Mouse (Mus musculus) lung, embryonic 16.5 days (tissue): ENCODE data around the gene Ngly1. TPM values are rescaled to one million over a fixed set of nuclear protein-coding genes. Genes with fewer than 3 reads are reported as not detected.

Source experiments
- ATAC-seq: fragments of 200-750 bp; cut with Nextera tagmentation; 2 replicates; pipeline ENCODE4 v1.8.0; 2017; ENCODE audit warnings: low read depth, mild to moderate bottlenecking, moderate library complexity
- H3K27ac ChIP-seq: fragments of 300-500 bp; sonication (generic); 2 replicates; pipeline ENCODE4 v1.5.1; 2014; ENCODE audit warnings: mild to moderate bottlenecking, control low read depth, low read length
- H3K27me3 ChIP-seq: fragments of 300-500 bp; sonication (generic); 2 replicates; pipeline ENCODE4 v1.6.1; 2014; ENCODE audit warnings: low read depth, low read length, mixed read lengths; ENCODE audit not compliant: control insufficient read depth, insufficient read depth
- H3K36me3 ChIP-seq: fragments of 300-500 bp; sonication (generic); 2 replicates; pipeline ENCODE4 v1.6.1; 2014; ENCODE audit warnings: low read length; ENCODE audit not compliant: control insufficient read depth, insufficient read depth
- H3K4me1 ChIP-seq: fragments of 300-500 bp; sonication (generic); replicated peaks from 2 replicates; pipeline ENCODE4 v1.6.1; 2014; ENCODE audit warnings: low read length, mixed read lengths; ENCODE audit not compliant: control insufficient read depth, insufficient read depth
- H3K4me2 ChIP-seq: fragments of 300-500 bp; sonication (generic); 2 replicates; pipeline ENCODE4 v1.6.1; 2014; ENCODE audit warnings: low read depth, low read length, control low read depth
- H3K4me3 ChIP-seq: fragments of 300-500 bp; sonication (generic); 2 replicates; pipeline ENCODE4 v1.5.1; 2014; ENCODE audit warnings: mild to moderate bottlenecking, low read length, control low read depth
- H3K9ac ChIP-seq: fragments of 300-500 bp; sonication (generic); 2 replicates; pipeline ENCODE4 v1.6.1; 2014; ENCODE audit warnings: low read length, control low read depth
- H3K9me3 ChIP-seq: fragments of 300-500 bp; sonication (generic); 2 replicates; pipeline ENCODE4 v1.6.1; 2016; ENCODE audit warnings: low read length; ENCODE audit not compliant: control insufficient read depth
- WGBS: fragments of 180-500 bp; shearing (Covaris S2); extraction: QIAGEN DNeasy Blood & Tissue Kit; methylation state at CpG from one replicate; pipeline ENCODE4 v1.1.7; 2014; 5-methylcytosine and 5-hydroxymethylcytosine counted together
- polyA plus RNA-seq: library from polyadenylated mRNA; unstranded; fragments of >200 nt; fragmentation: Nextera tagmentation; extraction: Ambion mirVana; gene quantifications from 2 replicates; pipeline ENCODE4 v1.2.1, GENCODE M21; 2015

Gene Ngly1
- 36.9 and 38.4 TPM in 2 replicates for polyA plus RNA-seq

DNA sequence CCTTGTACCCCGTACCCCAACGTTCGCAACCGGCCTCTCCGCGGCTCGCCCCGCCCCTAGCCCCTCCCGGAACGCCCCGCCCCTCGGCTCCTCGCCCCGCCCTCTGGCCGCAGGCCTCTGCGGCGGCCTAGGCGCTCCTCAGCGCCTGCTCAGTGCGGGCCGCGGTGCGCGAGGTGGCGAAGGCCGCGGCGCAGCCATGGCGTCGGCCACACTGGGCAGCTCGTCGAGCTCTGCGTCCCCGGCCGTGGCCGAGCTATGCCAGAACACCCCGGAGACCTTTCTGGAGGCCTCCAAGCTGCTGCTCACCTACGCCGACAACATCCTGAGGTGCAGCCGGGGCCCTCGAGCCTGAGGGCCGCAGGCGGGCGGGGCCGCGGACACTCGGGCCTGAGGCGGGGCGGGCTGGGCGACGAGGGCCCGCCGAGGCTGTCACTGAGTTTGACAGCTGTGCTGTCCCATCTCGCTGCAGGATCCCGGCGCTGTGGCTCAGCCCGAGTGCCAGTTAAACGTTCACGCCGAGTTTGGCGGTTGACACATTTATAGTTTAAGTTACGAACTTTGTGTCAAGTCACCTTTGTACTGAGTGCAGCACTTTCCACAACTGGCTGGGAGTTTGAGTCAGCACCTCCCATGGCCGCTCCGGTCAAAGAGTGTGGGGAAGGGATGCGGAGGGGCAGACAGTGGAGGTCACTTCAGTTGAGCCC is at the start of gene Ngly1, which contains the start of gene Oxsm:
TSS of gene Ngly1 (plus strand) at position 110 of the 704 bp plus-strand sequence.
TSS of gene Oxsm (minus strand) at position 638 of the 704 bp plus-strand sequence.
- Histone ChIP-seq H3K27me3 (no peaks in the 10 kb centered on the region), H3K9me3 (no peaks in the 10 kb centered on the region), H3K27ac (peak within 1 kb of the TSS; percentile 88), H3K4me1 (peaks cover 12% of the 10 kb centered on the region), H3K4me3 (peak within 1 kb of the TSS; percentile 82), H3K9ac (peak within 1 kb of the TSS; percentile 98), H3K36me3 (no peaks in the 10 kb centered on the region), H3K4me2 (peak within 1 kb of the TSS; percentile 86)
- WGBS = under 1% methylated on average over 62 of the region's 65 CpGs
- peak; percentile 99 for ATAC-seq

DNA sequence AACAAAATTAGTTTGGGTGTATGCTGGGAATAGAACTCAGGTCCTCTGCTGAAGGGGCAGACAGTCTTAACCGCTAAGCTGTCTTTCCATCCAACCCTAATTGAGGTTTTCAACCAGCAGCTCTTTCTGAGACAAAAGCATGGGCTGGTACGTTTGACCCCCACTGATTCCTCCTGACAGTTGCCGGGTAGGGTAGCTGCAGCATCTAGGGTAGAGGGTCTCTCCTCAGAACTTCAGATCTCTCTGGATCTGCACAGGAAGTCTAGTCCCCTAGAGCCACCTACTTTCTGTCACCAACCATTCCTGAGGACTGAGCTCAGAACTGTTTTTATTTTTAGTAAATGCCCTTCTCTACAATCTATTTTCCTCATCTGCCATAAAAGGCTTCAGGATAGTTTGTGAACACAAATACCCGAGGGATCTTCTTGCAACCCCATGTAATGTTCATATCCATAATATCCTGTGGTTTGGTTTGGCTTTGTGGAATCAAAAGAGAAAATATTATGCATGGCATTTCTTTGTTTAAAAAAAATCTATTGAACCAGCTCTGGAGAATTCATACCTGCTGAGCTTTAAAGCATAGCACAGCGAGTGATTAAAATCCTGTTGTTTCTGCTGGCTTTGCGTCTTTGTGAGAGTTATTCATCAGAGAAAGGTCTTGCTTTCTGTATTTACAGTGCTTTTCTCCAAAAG is 48.7 kb upstream of the Ngly1 start:
- no peak overlapping the region for H3K27ac ChIP-seq
- H3K9me3 ChIP-seq = no peaks in the 10 kb centered on the region
- no peaks in the 10 kb centered on the region for H3K36me3 ChIP-seq
- H3K27me3 ChIP-seq = no peaks in the 10 kb centered on the region
- H3K4me2 ChIP-seq = no peak overlapping the region
- 54% methylated on average over 6 of the region's 6 CpGs for WGBS
- H3K4me1 ChIP-seq = 0 out of 2 replicates have a peak, but pooled peaks cover 3% of the 10 kb centered on the region
- H3K4me3 ChIP-seq = no peak overlapping the region
- H3K9ac ChIP-seq = no peak overlapping the region
- no peak for ATAC-seq

DNA sequence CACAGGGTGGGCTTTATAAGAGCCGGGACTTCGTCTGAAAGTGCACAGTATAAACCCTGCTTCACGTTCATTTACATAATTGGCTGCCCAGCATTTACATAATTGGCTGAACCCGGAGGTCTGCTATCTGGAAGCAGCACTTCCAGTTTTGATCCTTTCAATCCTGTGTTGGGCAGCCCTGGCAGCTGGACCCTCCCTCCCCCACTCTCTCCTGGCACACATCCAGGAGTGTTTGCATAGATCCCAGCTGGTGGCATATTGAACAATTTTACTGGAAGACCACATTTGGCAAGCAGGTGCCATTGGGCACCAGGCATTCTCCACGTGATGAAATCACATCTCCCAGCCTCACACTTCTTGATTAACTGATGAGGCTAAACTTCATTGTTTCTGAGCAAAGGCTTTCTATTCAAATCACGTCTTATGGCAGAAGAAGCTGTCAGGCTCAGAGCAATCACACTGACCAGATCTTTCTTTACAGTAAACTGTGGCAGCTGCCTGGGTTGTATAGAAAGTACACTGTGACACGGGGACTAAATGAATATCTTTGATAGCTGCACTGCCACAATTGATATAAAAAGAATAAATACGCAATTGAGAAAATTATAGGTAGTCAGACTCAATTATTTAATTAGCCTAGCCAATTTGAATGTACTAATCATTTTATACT is 48.0 kb upstream of the Ngly1 start:
- Histone ChIP-seq H3K27ac (no peak overlapping the region), H3K4me1 (0 out of 2 replicates have a peak, but pooled peaks cover 3% of the 10 kb centered on the region), H3K36me3 (no peaks in the 10 kb centered on the region), H3K9ac (no peak overlapping the region), H3K4me3 (no peak overlapping the region), H3K9me3 (no peaks in the 10 kb centered on the region), H3K4me2 (no peak overlapping the region), H3K27me3 (no peaks in the 10 kb centered on the region)
- no peak for ATAC-seq
- 35% methylated on average over 8 of the region's 8 CpGs for WGBS

DNA sequence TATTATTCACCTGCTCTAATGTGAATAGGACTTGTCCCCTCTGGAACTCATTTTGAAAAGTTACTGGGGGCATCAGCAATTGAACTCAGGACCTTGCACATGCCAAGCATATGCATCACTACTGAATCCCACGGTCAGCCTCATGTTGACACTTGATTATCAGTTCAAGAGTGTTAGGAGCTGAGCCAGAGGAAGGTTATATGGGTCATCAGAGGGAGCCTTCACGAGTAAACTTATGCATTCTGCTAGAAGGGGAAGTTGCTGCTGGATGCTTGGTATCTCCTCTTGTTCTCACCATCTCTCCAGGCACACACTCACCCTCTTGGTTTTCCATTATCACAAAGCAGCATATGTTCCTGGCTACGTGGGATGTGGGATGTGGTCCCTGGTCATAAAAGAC is 47.4 kb upstream of the Ngly1 start:
- H3K27ac ChIP-seq = no peak overlapping the region
- H3K4me3 ChIP-seq = no peak overlapping the region
- no peak overlapping the region for H3K4me2 ChIP-seq
- 0 out of 2 replicates have a peak, but pooled peaks cover 3% of the 10 kb centered on the region for H3K4me1 ChIP-seq
- H3K27me3 ChIP-seq = no peaks in the 10 kb centered on the region
- H3K9ac ChIP-seq = no peak overlapping the region
- no peak for ATAC-seq
- H3K9me3 ChIP-seq = no peaks in the 10 kb centered on the region
- no peaks in the 10 kb centered on the region for H3K36me3 ChIP-seq
- 23% methylated on average over 3 of the region's 3 CpGs for WGBS

DNA sequence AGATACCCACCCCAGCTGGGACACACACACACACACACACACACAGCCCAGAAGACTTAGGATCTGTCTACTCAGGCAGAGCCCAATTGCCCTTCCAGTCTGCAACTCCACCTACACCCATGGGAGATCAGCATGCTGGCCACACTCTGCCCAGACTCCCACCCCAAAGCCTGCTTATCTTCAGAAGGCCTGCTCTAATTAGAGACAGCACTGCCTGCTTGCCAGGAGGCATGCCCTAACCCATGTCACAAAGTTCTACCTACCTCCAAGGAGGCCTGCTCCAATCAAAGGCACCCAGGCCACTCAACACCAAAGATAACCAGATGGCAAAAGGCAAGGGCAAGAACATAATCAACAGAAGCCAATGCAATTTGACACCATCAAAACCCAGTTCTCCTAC is 41.4 kb upstream of the Ngly1 start:
- Histone ChIP-seq H3K9ac (no peak overlapping the region), H3K4me1 (no peaks in the 10 kb centered on the region), H3K27ac (no peak overlapping the region), H3K27me3 (no peaks in the 10 kb centered on the region), H3K4me3 (no peak overlapping the region), H3K36me3 (no peaks in the 10 kb centered on the region), H3K4me2 (no peak overlapping the region), H3K9me3 (no peaks in the 10 kb centered on the region)
- no peak for ATAC-seq

DNA sequence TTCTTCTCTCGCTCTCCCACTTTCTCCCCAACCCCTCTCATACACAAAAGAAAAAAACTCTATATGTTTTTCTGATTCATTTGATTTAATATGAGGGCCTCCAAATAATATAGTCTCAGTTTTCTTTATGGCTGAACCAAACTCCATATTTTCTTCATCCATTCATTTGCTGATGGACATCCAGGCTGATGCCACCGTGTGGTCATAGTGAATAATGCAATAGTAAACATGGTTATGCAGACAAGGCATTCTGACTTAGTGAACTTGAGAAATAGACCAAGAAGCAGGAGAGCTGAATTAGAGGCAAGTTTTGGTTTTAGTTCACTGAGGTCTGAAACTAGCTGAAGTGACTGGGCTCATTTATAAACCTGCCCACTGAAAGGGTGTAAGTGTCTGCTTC is 30.1 kb upstream of the Ngly1 start:
- no peak for ATAC-seq
- Histone ChIP-seq H3K4me2 (no peak overlapping the region), H3K36me3 (no peaks in the 10 kb centered on the region), H3K9ac (no peak overlapping the region), H3K4me1 (no peaks in the 10 kb centered on the region), H3K27me3 (no peaks in the 10 kb centered on the region), H3K27ac (no peak overlapping the region), H3K4me3 (no peak overlapping the region), H3K9me3 (no peaks in the 10 kb centered on the region)
- WGBS = 57% methylated on average over 2 of the region's 2 CpGs

DNA sequence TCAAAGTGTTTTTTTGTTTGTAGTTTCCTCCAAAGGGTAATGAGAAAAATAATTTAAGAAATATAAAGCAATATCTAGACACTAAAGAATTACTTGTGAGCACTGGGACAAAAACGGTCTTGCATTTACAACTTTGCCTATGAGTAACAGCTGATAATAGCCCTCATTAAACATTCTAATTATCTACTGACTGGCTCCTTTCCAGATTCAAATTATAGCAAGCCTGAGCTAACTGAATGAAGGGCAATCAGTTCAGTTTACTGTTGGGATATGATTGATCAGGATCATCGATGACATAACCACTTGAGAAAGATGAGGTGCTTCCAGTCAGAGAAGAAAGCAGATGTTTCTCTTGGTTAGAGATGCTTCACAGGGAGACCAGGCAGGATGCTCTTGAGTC is 19.7 kb upstream of the Ngly1 start:
- no peaks in the 10 kb centered on the region for H3K9me3 ChIP-seq
- no peaks in the 10 kb centered on the region for H3K36me3 ChIP-seq
- no peaks in the 10 kb centered on the region for H3K27me3 ChIP-seq
- H3K4me3 ChIP-seq = no peak overlapping the region
- no peak overlapping the region for H3K27ac ChIP-seq
- ATAC-seq = no peak
- no peak overlapping the region for H3K4me2 ChIP-seq
- H3K9ac ChIP-seq = no peak overlapping the region
- 62% methylated on average over 2 of the region's 2 CpGs for WGBS
- no peaks in the 10 kb centered on the region for H3K4me1 ChIP-seq

DNA sequence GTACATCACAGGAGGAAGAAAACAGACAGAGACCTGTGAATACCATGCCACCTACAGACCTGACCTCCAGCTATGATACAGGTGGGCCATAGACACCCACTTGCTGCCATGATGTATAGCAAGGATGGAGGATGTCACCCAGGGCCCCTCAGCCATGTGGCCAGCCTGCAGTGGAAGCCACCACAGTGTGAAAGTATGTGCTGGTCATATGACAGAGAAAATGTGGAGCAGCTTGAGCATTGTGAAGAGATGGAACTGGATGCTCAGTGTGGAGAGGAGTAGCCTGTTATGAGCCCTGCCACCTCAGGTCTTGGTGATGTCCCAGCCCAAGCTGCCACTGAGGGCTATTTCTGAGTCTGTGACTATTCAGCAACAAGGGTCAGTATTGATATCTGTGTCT is 18.5 kb upstream of the Ngly1 start:
- H3K27me3 ChIP-seq = no peaks in the 10 kb centered on the region
- H3K4me1 ChIP-seq = no peaks in the 10 kb centered on the region
- no peak overlapping the region for H3K27ac ChIP-seq
- H3K9ac ChIP-seq = no peak overlapping the region
- no peak for ATAC-seq
- no peaks in the 10 kb centered on the region for H3K36me3 ChIP-seq
- H3K4me2 ChIP-seq = no peak overlapping the region
- no peaks in the 10 kb centered on the region for H3K9me3 ChIP-seq
- no peak overlapping the region for H3K4me3 ChIP-seq

DNA sequence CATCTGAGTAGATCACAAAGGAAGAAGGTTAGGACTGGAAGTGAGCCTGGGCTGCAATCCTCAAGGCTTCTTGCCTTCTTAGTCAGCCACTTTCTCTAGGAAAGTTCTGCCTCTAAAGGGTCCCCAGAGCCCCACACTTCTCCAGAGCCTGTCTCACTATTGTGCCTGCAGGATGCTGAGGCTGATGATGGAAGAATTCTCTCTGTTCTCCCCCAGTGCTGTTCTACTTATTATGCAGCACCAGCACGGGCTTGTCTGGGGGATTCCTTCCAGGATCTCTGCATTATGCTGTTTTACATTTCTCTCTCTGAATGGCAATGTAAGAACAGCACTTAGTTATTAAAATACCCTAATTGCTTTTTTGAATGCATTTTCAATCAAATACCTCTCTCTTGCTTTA is 15.6 kb upstream of the Ngly1 start:
- no peak for ATAC-seq
- H3K27ac ChIP-seq = no peak overlapping the region
- no peaks in the 10 kb centered on the region for H3K27me3 ChIP-seq
- no peak overlapping the region for H3K9ac ChIP-seq
- WGBS = 48% methylated on average over 1 of the region's 1 CpGs
- H3K4me1 ChIP-seq = no peaks in the 10 kb centered on the region
- H3K9me3 ChIP-seq = peaks cover 3% of the 10 kb centered on the region; the same call in 1 of the 2 replicates
- no peaks in the 10 kb centered on the region; the same call in 1 of the 2 replicates for H3K36me3 ChIP-seq
- H3K4me2 ChIP-seq = no peak overlapping the region
- H3K4me3 ChIP-seq = no peak overlapping the region
